In genomic region chr13:20784060-20784459, GRCm38 (mm10) we compare ENCODE assay signal across 22 mouse cellular contexts. TPM values are rescaled to one million over a fixed set of nuclear protein-coding genes. Genes with fewer than 3 reads are reported as not detected.
DNase-seq lines count a peak whose midpoint lies in the region; ATAC-seq and TF ChIP-seq lines count a peak whose summit lies in the region.
"Had no signal": no experiment of that assay in that cellular context is flagged by ENCODE, and none has a peak within 500 bp of the region (broad histone marks: within the 10 kb centered on the region; RNA-seq: fewer than 3 reads in every experiment).

No protein-coding gene starts in this region.

- peaks cover 12% of the 10 kb centered on the region; the same call in 1 of the 2 replicates for H3K4me1 ChIP-seq in kidney, adult 2 months (ENCODE audit: control insufficient read depth, insufficient read depth, low read length)
- no peaks in the 10 kb centered on the region for H3K4me1 ChIP-seq in liver, adult 2 months (ENCODE audit: control insufficient read depth, insufficient read depth, low read length)
- H3K4me1 ChIP-seq: embryonic facial prominence, embryonic 15.5 days; heart, embryonic 10.5 days; hindbrain, embryonic 12.5 days had no signal

- H3K36me3 ChIP-seq in kidney, adult 2 months (ENCODE audit: control insufficient read depth, insufficient read depth, low read length): no peaks in the 10 kb centered on the region
- no peaks in the 10 kb centered on the region for H3K36me3 ChIP-seq in liver, adult 2 months (ENCODE audit: control insufficient read depth, insufficient read depth, low read length)
- H3K36me3 ChIP-seq: embryonic facial prominence, embryonic 15.5 days; forebrain, embryonic 10.5 days; heart, embryonic 10.5 days; hindbrain, embryonic 12.5 days had no signal

- no peaks in the 10 kb centered on the region for H3K27me3 ChIP-seq in kidney, adult 2 months (replicated peaks; ENCODE audit: control insufficient read depth, insufficient read depth, low read length)
- no peaks in the 10 kb centered on the region for H3K27me3 ChIP-seq in liver, adult 2 months (ENCODE audit: control insufficient read depth, insufficient read depth, low read length)
- H3K27me3 ChIP-seq: embryonic facial prominence, embryonic 15.5 days; hindbrain, embryonic 12.5 days had no signal

- DNase-seq in kidney, adult 2 months: peak; percentile 83
- DNase-seq in kidney, postnatal 10 days: no peak
- DNase-seq in liver, adult 2 months (ENCODE audit: extremely low read depth, low read depth, low spot score): peak; percentile 24
- DNase-seq in liver: no peak
- DNase-seq in left cerebral cortex, adult 8-10 months (ENCODE audit: low spot score in 2 of 2): no peak
- DNase-seq: adrenal gland, adult 8-10 months; adrenal gland, postnatal 36 days; cerebellum, adult 11 months; cerebellum, adult 8-10 months; embryo, embryonic 11 days; gastrocnemius, adult 2 months; gastrocnemius, postnatal 36 days; heart, adult 18-20 months; heart, postnatal 10 days; heart, postnatal 4 days had no signal

- TF ChIP-seq CTCF in kidney, adult 2 months (conservative IDR thresholded peaks at IDR 0.05; ENCODE audit: insufficient read depth, insufficient read length, low read depth, low read length): no peak
- no peak for TF ChIP-seq CTCF in liver, adult 2 months (IDR thresholded peaks at IDR 0.05; ENCODE audit: low read depth, low read length)

- H3K4me3 ChIP-seq in kidney, adult 2 months (ENCODE audit: insufficient read depth, low read depth, low read length): no peak overlapping the region
- no peak overlapping the region for H3K4me3 ChIP-seq in liver, adult 2 months (ENCODE audit: insufficient read depth, low read depth, low read length)
- H3K4me3 ChIP-seq: embryonic facial prominence, embryonic 15.5 days; erythroblast, embryonic 14.5 days; forebrain, embryonic 10.5 days; gastrocnemius, adult 2 months; heart, embryonic 10.5 days; hindbrain, embryonic 12.5 days had no signal

- H3K79me2 ChIP-seq in liver, adult 2 months (ENCODE audit: control insufficient read depth, insufficient read depth, low read length): no peaks in the 10 kb centered on the region

- peak; percentile 7; the same call in 1 of the 2 replicates for ATAC-seq in megakaryocyte, adult 5-6 weeks (ENCODE audit: poor library complexity, severe bottlenecking)
- ATAC-seq: forebrain, embryonic 14.5 days had no signal

- 62% methylated on average over 6 of the region's 6 CpGs for WGBS in kidney, adult 2 months
- WGBS in liver, adult 2 months: 89% methylated on average over 6 of the region's 6 CpGs

- H3K27ac ChIP-seq in kidney, adult 2 months (ENCODE audit: insufficient read depth, low read depth, low read length): peak overlapping the region; percentile 51; the same call in 1 of the 2 replicates
- no peak overlapping the region for H3K27ac ChIP-seq in liver, adult 2 months (replicated peaks; ENCODE audit: insufficient read depth, low read depth, low read length)
- H3K27ac ChIP-seq: embryonic facial prominence, embryonic 15.5 days; forebrain, embryonic 10.5 days; gastrocnemius, adult 2 months; heart, embryonic 10.5 days; hindbrain, embryonic 12.5 days had no signal

- no peak overlapping the region for H3K9ac ChIP-seq in liver, adult 2 months (ENCODE audit: low read depth, low read length)
- H3K9ac ChIP-seq: embryonic facial prominence, embryonic 15.5 days; hindbrain, embryonic 12.5 days had no signal

- no peak for TF ChIP-seq POLR2A in kidney, adult 2 months (IDR thresholded peaks at IDR 0.05; ENCODE audit: low read depth, low read length)
- no peak for TF ChIP-seq POLR2A in liver, adult 2 months (IDR thresholded peaks at IDR 0.05; ENCODE audit: extremely low read depth, insufficient read depth, low read length)

RNA-seq across cellular contexts. Expression of gene Aoah, which starts 9.9 kb away (rescaled TPM):
- polyA plus RNA-seq in kidney, adult 2 months (2012; rRNA removed): 32.0 and 40.5 TPM in 2 replicates
- 1.1 and 1.3 TPM in 2 replicates for total RNA-seq in liver, adult 2 months (2014; rRNA removed)
- 0.55 and 1.1 TPM in 2 replicates for polyA plus RNA-seq in liver, adult 2 months (2012; rRNA removed)
- total RNA-seq in megakaryocyte, adult 5-6 weeks (2015): 84.8 and 102 TPM in 2 replicates
- total RNA-seq in megakaryocyte, adult 5-6 weeks (2017): 47.9 and 48.1 TPM in 2 replicates
- under 1 TPM; 0.23 to 0.48 (median 0.37) TPM for total RNA-seq in left cerebral cortex, adult 8-10 months (2022)
- polyA plus RNA-seq: erythroblast, embryonic 14.5 days had no signal

Comparison
In these comparisons a context has a peak if more than half of its experiments do, and no peak if none do; other contexts are left out.
1. DNase-seq: peak in kidney, adult 2 months (single experiment) and liver, adult 2 months (single experiment); none in kidney, postnatal 10 days (single experiment), liver (single experiment) and left cerebral cortex, adult 8-10 months (0 of 2).
2. RNA of gene Aoah, which starts 9.9 kb away (total RNA-seq): 47.9 to 102 TPM in megakaryocyte, adult 5-6 weeks; 1.1 to 1.3 TPM in liver, adult 2 months and 0.23 to 0.48 TPM in left cerebral cortex, adult 8-10 months; every median in the first group is over 10 times any median in the second.